Mouse (Mus musculus): Measurements from ENCODE around the gene Abr.
A peak's percentile ranks its signal among the peaks of the same experiment; 100 is the strongest.

The Abr gene

DNA sequence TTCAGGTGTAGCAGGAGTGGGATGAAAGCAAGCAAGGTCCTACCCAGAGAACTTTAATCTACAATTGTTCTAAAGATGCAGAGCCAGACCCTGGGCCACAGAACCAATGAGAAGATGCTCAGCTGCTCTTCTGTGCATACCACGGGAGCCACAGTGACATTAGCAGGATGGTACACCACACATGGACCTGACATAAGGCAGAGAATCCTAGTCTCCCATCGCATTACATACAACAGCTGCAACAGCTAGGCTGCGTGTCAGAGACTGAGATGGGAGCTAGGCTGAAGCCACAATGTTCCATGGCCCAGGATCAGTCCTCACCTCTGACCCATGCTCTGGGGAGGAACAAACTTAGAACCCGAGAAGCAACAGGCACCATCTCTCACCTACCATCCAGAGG lies 104.0 kb downstream of the Abr start:
- no peak for DNase-seq (ENCODE audit: low spot score)

- DNase-seq (ENCODE audit: low spot score), result no peak
These were observed 105.2 kb downstream of the Abr start for GRCm38 (mm10) chr11:76516951-76517350.

DNA sequence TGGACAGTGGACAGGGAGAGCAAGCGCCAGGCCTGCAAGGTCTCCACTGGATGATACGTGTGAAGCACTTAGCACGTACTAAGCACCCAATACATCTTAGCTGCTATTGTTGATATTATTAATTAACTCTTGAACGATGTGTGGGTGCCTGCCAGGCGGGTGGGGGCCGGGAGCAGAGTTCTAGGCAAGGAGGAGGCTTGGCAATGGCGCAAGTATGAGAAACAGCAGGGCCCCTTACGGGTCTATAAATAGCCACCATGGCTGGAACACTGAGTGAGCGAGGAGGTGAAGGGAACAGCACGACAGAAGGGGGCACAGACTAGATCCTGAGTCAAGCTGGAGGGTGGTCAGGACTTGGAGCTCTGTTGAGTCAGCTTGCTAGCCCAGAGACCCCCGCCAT lies 107.0 kb downstream of the Abr start:
- peak; percentile 72 for DNase-seq (ENCODE audit: low spot score)

DNA sequence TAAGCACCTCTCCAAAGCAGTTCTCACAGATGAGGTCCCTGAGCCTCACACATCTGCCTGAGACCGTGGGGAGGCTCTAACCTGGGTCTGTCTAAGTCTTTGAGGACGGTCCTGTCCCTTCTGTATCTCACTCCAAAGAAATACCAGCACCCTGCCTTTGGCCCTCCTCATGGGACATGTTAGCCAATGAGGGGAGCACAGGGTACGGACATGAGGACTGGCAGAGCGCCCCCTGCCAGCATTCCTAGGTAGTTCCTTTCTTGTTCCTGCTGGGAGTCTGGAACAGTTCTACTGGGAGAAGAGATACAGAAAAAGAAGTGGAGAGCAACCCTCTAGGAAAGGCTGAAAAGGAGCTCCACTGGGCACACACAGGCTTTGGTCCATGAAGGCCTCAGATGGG lies 111.1 kb downstream of the Abr start:
- no peak for DNase-seq (ENCODE audit: low spot score)

DNA sequence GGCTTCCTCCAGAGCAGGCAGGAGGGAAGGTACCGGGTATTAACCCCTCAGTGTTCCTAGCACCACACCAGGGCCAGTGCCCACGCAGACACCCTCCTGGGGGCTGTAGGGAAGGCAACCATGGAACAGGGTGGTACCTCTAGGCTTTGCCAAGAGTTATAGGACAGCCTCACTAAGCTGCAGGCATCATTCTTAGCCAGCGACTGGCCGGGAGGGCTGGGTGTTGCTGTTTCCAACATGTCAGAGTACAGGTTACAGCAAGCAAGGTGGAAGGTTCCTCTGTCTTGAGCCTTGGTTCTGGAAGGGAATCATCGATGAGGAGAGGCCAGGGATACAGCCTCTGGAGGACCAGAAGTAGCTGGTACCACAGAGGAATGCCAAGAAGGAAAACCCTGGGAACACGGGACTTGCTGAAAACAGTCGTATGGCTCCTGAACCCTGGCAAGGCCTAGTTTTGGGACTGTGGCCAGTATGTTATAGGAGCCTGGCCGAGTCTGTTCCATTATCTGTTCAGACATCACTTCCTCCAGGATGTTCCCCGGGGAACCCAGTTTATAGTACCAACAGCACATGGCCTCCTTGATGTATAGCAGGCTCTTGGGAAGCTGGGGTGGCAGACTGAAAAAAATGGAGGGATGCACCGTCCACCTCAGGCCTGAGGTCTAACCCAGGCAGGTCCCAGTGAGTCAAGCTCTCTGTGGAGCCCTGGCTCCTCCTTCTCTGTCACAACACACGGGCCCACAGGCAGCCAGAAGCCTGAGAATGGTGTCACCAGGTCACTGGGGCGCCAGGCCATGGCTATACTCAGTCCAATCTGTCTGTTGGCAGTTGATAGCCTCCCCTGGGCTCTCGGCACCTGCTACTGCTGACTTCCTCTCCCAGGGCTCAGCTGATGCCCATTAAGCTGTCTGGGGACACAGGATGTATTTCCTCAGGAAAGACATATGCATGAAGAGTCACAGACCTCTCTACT lies 112.1 kb downstream of the Abr start:
- no peak for DNase-seq (ENCODE audit: low spot score)

DNA sequence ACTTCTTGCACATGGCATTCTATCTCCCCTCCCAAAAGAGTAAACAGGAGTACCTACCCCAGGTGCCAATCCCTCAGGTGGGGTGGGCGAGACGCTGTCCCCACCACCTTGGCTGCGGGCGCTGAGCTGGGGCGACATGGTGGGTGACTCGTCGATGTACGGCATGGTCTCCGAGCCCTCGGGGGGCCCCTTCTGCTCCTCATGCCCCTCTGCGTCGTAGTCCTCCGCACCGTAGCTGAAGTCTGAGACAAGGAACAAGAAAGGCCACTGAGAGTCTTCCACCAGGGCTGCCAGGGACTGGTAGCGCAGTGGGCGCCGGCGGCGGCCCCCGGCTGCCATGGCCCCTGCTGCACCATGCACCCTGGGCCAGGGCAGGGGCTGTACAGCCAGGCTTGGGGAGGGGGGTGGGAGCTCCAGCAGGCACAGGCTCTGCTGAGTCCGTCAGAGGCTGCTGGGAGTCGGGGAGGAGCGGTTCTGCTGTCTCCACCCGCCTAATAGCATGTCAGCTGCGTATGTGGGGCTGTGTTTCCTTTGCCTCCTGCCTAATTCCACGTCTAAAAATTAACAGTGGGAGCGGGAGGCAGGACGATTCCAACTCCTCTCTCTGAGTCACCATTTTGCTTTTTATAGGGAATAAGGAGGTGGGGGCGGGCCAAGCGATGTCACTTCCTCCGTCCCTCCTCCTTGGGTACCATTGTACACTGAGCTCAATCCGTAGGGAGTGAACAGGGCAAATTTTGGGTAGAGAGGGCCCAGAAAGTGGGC lies 113.1 kb downstream of the Abr start:
- peak; percentile 73 for DNase-seq (ENCODE audit: low spot score)

DNA sequence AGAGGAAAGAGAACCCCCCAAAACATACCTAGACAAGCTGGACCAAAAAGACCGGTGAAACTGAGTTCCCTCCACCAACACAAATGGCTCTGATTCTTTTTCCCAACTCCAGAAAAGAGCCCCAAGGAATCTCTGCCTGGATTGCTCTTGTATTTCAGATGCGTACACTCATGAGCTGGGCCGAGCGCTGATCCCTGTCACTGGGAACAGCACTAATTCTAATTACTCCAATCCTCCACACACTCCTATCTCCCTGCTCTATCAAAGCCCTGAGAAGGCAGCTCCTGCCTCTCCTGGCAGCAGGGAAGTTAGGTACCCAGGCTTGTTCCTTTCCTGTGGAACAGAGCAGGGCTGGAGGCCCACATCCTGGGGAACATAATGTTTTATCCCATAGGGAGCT lies 114.0 kb downstream of the Abr start:
- no peak for DNase-seq (ENCODE audit: low spot score)

GRCm38 (mm10) chr11:76507302-76508124 lies 114.6 kb downstream of the Abr start:
- DNase-seq (ENCODE audit: low spot score), result peak; percentile 74

DNA sequence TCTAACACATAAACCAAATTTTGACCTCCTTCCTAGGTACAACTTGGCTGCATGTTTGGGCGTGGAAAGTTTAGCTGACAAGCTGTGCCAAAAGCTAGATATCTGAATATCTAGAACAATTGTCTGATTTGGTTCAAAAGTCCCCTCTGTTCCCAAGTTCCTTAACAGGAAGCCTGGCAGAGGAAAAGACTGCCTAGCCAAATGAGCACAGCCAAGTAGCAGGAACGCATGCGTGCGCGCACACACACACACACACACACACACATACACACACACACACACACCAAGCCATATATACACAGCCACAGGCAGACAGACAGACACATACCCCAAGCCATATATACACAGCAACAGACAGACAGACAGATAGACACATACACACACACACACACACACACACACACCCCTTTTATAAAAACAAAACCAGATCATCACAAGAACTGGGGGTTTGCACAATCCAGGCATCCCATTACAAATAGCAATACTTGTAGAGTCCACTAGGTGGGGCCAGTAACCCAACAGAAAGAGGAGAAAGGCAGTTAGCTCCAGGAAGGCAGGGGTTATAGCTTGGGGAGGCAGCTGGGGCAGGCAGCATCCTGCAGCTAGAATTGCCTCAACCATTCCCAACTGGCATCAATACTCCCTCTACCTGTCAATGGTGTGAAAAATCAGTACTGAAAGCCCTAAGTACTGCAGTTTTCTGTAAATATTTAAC lies 115.4 kb downstream of the Abr start:
- DNase-seq (ENCODE audit: low spot score), result peak; percentile 84

DNA sequence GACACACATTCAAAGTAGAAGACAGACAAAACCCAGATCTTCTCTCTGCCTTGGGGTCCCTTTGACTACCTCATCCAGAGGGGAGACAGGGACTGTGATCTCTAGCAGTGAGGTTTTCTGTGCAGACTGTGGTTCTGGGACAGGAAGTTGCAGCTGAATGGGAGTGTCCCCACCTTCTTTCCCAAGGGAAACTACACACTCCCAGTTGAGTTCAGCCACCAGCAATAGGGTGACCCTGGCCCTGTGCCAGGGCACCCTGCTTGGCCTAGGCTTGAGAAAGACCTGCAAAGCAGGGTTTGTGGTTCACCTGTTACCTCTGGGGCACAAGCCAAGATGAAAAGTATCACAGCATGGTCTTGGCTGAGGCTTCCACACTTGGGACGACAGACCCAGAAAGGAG lies 117.0 kb downstream of the Abr start:
- DNase-seq (ENCODE audit: low spot score), result no peak

DNA sequence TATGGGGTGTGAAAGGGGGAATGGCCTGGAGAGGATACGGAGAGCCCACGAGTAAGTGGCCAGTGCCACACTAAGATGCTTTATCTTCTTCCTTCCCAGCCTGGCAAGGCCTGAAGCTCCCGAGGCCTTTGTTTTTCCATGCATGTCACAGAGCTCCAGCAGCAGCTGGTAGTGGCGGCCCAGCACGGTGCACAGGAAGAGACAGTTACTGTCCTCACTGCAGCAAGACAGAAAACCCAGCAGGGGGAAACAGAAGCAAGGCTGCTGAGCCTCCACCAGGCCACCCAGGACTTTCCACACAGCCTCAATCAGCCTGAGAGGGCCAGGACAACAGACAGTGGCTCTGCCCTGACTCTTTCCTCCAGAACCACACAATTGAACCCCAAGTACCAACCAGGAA lies 118.1 kb downstream of the Abr start:
- DNase-seq (ENCODE audit: low spot score), result no peak

GRCm38 (mm10) chr11:76499987-76500386 lies 122.1 kb downstream of the Abr start:
- no peak for DNase-seq (ENCODE audit: low spot score)

DNA sequence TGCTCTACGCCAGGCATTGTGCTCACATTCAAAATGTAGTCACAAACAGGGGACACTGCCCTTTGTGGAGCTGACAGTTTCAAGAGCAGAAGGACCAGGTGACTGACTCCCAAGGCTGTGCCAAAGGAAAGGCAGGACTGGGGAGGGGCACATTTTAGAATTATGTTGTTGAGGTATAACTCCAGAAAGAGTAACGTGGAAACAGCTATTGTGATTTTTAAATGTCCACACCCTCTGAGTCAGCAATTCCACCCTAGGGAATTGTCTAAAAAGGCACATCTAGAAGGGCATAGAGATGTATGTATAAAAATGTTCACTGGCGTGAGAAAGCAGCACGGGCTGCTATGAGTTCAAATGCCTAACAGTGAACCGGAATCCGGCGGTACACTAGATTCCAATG lies 122.5 kb downstream of the Abr start:
- no peak for DNase-seq (ENCODE audit: low spot score)

DNA sequence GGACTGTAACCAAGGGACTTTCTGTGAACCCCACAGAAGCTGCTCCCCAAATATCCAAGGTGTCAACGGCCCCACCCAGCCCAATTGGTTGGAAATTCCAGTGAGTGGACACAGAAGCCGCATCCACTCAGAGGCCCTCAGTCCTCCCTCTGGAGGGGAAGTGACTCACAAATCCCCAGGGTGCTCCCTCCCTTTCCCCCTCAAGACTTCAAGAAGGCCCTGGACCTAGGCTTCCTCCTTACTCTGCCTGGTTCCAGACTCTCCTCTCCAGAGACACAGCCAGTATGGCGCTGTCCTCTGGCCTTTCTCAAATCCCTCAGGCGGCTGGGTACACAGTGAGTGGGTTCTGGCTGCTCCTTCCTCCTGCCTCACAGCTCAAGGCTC lies 124.4 kb downstream of the Abr start:
- DNase-seq (ENCODE audit: low spot score), result no peak

GRCm38 (mm10) chr11:76497066-76497768 lies 124.9 kb downstream of the Abr start:
- DNase-seq (ENCODE audit: low spot score), result no peak

DNA sequence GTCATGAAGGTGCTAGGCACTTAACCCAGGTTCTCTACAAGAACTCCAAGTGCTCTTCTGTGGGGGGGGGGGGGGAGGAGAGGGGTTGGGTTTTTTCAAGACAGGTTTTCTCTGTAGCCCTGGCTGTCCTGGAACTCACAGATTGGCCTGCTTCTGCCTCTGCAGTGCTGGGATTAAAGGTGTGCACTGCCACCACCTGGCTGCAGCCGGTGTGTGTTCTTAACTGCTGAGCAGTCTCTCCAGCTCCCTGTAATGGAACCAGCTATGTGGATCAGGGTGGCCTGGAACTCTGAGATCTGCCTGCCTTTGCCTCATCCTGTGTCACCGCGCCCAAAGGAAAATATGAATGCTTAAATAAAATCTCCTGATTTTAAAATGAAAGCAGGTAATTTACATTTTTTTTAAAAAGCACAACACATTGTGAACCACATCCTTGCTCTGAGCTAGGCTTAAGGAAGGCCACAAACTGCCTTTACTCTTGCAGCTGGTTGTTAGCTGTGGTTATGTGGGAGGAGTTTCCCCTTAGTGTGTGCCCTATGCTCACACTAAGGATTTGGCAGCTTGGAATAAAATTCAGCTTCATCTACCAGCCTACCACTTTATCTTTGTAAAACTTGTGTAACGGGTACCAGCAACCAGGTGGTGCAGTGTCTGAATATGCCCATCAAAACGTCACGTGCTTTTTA lies 125.9 kb downstream of the Abr start:
- no peak for DNase-seq (ENCODE audit: low spot score)

GRCm38 (mm10) chr11:76495127-76496028 lies 126.7 kb downstream of the Abr start:
- no peak for DNase-seq (ENCODE audit: low spot score)

GRCm38 (mm10) chr11:76494360-76495126 lies 127.6 kb downstream of the Abr start:
- DNase-seq (ENCODE audit: low spot score), result peak; percentile 81

Data from layer of hippocampus, adult 11-12 months (tissue).